8 mouse cellular contexts compared by ENCODE assay signal in the genomic region with DNA sequence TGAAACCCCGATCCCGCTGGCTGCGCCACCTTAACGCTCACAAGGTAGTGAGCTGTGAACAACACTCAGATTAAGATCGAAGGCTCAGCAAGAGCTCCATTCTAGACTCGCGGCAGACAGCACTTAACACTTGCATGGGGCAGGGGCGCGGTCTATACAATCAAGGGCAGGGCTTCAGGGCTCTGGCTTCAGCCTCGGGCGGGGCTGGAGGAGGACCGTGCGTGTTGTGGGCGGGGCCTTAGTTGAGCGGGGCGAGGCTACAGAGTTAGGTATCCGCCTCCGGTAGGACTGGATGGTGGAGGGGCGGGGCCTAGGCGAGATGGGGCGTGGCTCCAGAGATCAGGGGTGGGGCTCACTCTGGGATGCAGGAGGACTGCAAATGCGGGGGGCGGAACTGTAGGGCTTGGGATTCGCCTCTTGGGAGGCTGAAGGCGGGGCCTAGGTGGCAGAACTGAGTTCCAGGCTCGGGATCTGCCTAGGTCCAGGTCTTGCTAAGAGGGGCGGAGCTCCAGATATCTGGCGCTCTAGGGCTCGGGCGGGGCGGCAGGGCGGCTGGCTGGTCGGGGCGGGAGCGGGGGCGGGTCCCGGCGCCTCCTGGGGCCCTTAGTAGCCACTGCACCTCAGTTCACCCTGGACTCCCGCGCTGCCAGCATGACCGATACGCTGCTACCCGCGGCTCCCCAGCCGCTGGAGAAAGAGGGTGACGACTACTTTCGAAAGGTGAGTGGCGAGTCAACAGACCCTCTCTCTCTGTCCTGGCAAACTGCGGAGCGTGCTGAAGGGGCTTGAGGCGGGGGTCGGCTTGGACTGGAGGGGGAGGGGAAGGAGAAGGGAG. TPM values are rescaled to one million over a fixed set of nuclear protein-coding genes. Genes with fewer than 3 reads are reported as not detected.
A peak's percentile ranks its signal among the peaks of the same experiment; 100 is the strongest.
DNase-seq lines count a peak whose midpoint lies in the region; ATAC-seq lines count a peak whose summit lies in the region.

A gene (plus strand): TSS at position 479 of the 835 bp plus-strand sequence.

- peak; percentile 100 for DNase-seq in adrenal gland, adult (ENCODE audit: inconsistent age in 2 of 2, low spot score in 1 of 2)
- peak; percentile 99 for DNase-seq in embryo, embryonic 10.5 days (ENCODE audit: low spot score)
- peak; percentile 98 for DNase-seq in gastrocnemius, postnatal 14 days
- DNase-seq in left cerebral cortex, postnatal 10 days (ENCODE audit: extremely low spot score in 1 of 2, low spot score in 2 of 2): peak; percentile 96 to 99
- peak; percentile 99 for DNase-seq in right cerebral cortex, postnatal 25 days
- DNase-seq in urinary bladder, postnatal 4 days (ENCODE audit: low spot score in 2 of 2): peak; percentile 98 to 100

- intact Hi-C loops in gastrocnemius, postnatal 14 days (cut with DNase I; ENCODE audit: low total_unique reads): no loop called here
- intact Hi-C loops in left cerebral cortex, postnatal 10 days (cut with DNase I): loop anchor here (5.0 kb wide), 1 partner anchor 43 kb away; no protein-coding TSS in a partner anchor

- peak; percentile 98 for ATAC-seq in inflammation-experienced regulatory T-cells, adult 6 months
- peak; percentile 98 for ATAC-seq in megakaryocyte-erythroid progenitor cell, adult 5-6 weeks (replicated peaks; ENCODE audit: low FRiP score, low TSS enrichment, poor library complexity, severe bottlenecking)

RNA-seq across cellular contexts. Expression of the gene that starts here (rescaled TPM):
- 1 to 10 TPM in 1 of 2 experiments, under 1 TPM in 1; 0.78 to 1.1 TPM for total RNA-seq in gastrocnemius, postnatal 14 days (2021)
- polyA plus RNA-seq in inflammation-experienced regulatory T-cells, adult 6 months (2017; shearing (Covaris generic)): under 1 TPM; 0.26 to 0.51 (median 0.47) TPM
- total RNA-seq in left cerebral cortex, postnatal 10 days (2021): 1 to 10 TPM; 2.1 TPM
- not detected in 2 replicates for total RNA-seq in megakaryocyte-erythroid progenitor cell, adult 5-6 weeks (2014; fragmentation: Nextera tagmentation)
- total RNA-seq in megakaryocyte-erythroid progenitor cell, adult 5-6 weeks (2017): not detected in 2 replicates

Comparison
In these comparisons a context has a peak if more than half of its experiments do, and no peak if none do; other contexts are left out.
1. Peak in every context shown above with its lines: DNase-seq and ATAC-seq.
2. Peak in ATAC-seq in inflammation-experienced regulatory T-cells, adult 6 months; RNA of the gene not detected or under 1 TPM.
3. Peak in ATAC-seq in megakaryocyte-erythroid progenitor cell, adult 5-6 weeks; RNA of the gene not detected or under 1 TPM.